Mouse (Mus musculus): ENCODE results near the gene Cxcl16.
"Not testable (repeated sequence)": the region's sequence is repeated elsewhere in the genome, so short reads cannot be mapped to it uniquely, and the experiment has no call there.

The Cxcl16 gene

GRCm38 (mm10) chr11:70453261-70454044, 6.3 kb downstream of the Cxcl16 start:
- DNase-seq (ENCODE audit: low spot score in 2 of 2), result no peak

GRCm38 (mm10) chr11:70451797-70452498, 7.8 kb downstream of the Cxcl16 start, which contains the start of gene Med11:
Med11 (plus strand) TSS chr11:70451919.
- peak; percentile 97 to 98 for DNase-seq (ENCODE audit: low spot score in 2 of 2)

GRCm38 (mm10) chr11:70450926-70451325, 8.9 kb downstream of the Cxcl16 start:
- DNase-seq (ENCODE audit: low spot score in 2 of 2), result no peak

- no peak for DNase-seq (ENCODE audit: low spot score in 2 of 2)
Observed at GRCm38 (mm10) chr11:70447373-70447772, 12.4 kb downstream of the Cxcl16 start.

GRCm38 (mm10) chr11:70446756-70447155, 13.0 kb downstream of the Cxcl16 start:
- no peak for DNase-seq (ENCODE audit: low spot score in 2 of 2)

- no peak for DNase-seq (ENCODE audit: low spot score in 2 of 2)
Observed at GRCm38 (mm10) chr11:70444667-70445066, 15.1 kb downstream of the Cxcl16 start.

- DNase-seq (ENCODE audit: low spot score in 2 of 2), result no peak
Observed at GRCm38 (mm10) chr11:70443964-70444363, 15.8 kb downstream of the Cxcl16 start.

GRCm38 (mm10) chr11:70441882-70442281, 17.9 kb downstream of the Cxcl16 start:
- no peak for DNase-seq (ENCODE audit: low spot score in 2 of 2)

GRCm38 (mm10) chr11:70440637-70441036, 19.1 kb downstream of the Cxcl16 start:
- no peak for DNase-seq (ENCODE audit: low spot score in 2 of 2)

- no peak for DNase-seq (ENCODE audit: low spot score in 2 of 2)
Observed at GRCm38 (mm10) chr11:70438728-70439374, 20.9 kb downstream of the Cxcl16 start.

GRCm38 (mm10) chr11:70437426-70437825, 22.4 kb downstream of the Cxcl16 start:
- no peak for DNase-seq (ENCODE audit: low spot score in 2 of 2)

- DNase-seq (ENCODE audit: low spot score in 2 of 2), result no peak
Observed at GRCm38 (mm10) chr11:70435476-70435875, 24.3 kb downstream of the Cxcl16 start.

GRCm38 (mm10) chr11:70433951-70434350, 25.8 kb downstream of the Cxcl16 start:
- DNase-seq (ENCODE audit: low spot score in 2 of 2), result no peak

- DNase-seq (ENCODE audit: low spot score in 2 of 2), result no peak
Observed at GRCm38 (mm10) chr11:70433569-70433943, 26.2 kb downstream of the Cxcl16 start.

GRCm38 (mm10) chr11:70432895-70433568, 26.8 kb downstream of the Cxcl16 start:
- DNase-seq (ENCODE audit: low spot score in 2 of 2), result no peak

- DNase-seq (ENCODE audit: low spot score in 2 of 2), result peak; percentile 95 to 99
Observed at GRCm38 (mm10) chr11:70432048-70432894, 27.5 kb downstream of the Cxcl16 start, which contains the start of gene Arrb2. Arrb2 (plus strand) TSS chr11:70432635.

GRCm38 (mm10) chr11:70431574-70431973, 28.2 kb downstream of the Cxcl16 start:
- DNase-seq (ENCODE audit: low spot score in 2 of 2), result no peak

GRCm38 (mm10) chr11:70426598-70426997, 33.2 kb downstream of the Cxcl16 start:
- DNase-seq (ENCODE audit: low spot score in 2 of 2), result not testable (repeated sequence)

- DNase-seq (ENCODE audit: low spot score in 2 of 2), result no peak
Observed at GRCm38 (mm10) chr11:70419486-70419885, 40.3 kb downstream of the Cxcl16 start.

GRCm38 (mm10) chr11:70418199-70418598, 41.6 kb downstream of the Cxcl16 start:
- no peak for DNase-seq (ENCODE audit: low spot score in 2 of 2)

- DNase-seq (ENCODE audit: low spot score in 2 of 2), result peak in 1 of 2 experiments; percentile 55
Observed at GRCm38 (mm10) chr11:70413961-70414360, 45.8 kb downstream of the Cxcl16 start.
